Mouse (Mus musculus) erythroblast, embryonic 14.5 days (primary cell): ENCODE results near the gene Zfp60.

Source experiments
- GATA1 ChIP-seq: IDR thresholded peaks from 2 replicates; pipeline ENCODE4 v1.6.1; 2012; ENCODE audit warnings: low read length, inconsistent platforms, mixed read lengths
- TAL1 ChIP-seq: IDR thresholded peaks from 3 replicates; pipeline ENCODE4 v1.6.1; 2012; ENCODE audit warnings: low read length, inconsistent platforms, mixed read lengths

DNA sequence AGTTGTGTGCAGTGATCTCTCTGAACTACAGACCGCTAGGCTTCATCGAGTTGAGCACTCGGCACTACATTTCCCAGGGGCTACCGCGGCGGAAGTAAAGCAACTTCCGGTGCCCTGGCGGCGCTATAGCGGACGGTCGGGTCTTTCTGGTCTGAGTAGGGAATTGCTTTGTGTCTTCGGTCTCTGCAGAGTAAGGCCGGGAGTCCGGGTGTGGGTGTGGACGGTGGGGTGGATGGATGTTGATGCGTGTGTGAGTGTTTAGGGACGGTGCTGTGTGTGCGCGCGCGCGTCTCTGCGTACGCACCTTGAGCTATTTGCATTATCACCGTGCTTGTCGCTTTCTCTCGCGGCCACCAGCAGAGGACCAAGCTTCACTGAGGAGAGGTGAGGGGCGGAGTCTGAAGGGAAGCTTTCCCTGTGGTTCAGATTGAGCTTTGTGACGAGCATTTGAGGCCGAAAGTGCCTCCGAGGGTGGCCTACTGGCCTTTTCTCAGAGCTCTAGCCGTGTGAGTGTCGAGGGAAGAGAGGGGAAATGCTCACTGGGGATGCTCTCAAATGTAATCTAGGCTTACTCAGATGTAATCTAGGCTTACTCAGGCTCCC is at the start of gene Zfp60:
- no peak for TF ChIP-seq GATA1
- TF ChIP-seq TAL1, result no peak
